ENCODE assay signal across 8 mouse cellular contexts in genomic region chr2:33355558-33355957, GRCm38 (mm10). TPM values are rescaled to one million over a fixed set of nuclear protein-coding genes. Genes with fewer than 3 reads are reported as not detected.
DNase-seq lines count a peak whose midpoint lies in the region; ATAC-seq lines count a peak whose summit lies in the region.
"Had no signal": no experiment of that assay in that cellular context is flagged by ENCODE, and none has a peak within 500 bp of the region (broad histone marks: within the 10 kb centered on the region; RNA-seq: fewer than 3 reads in every experiment).

No protein-coding gene starts in this region.

- 98% methylated on average over 6 of the region's 6 CpGs for WGBS in midbrain, embryonic 11.5 days
- WGBS in midbrain, embryonic 10.5 days: 92% methylated on average over 6 of the region's 6 CpGs
- WGBS in midbrain, embryonic 14.5 days: 81% methylated on average over 6 of the region's 6 CpGs

- no peak for ATAC-seq in midbrain, embryonic 11.5 days (ENCODE audit: low FRiP score)
- no peak for ATAC-seq in midbrain, embryonic 14.5 days (ENCODE audit: low FRiP score, low TSS enrichment)
- ATAC-seq in megakaryocyte progenitor cell, adult 5-6 weeks (replicated peaks; ENCODE audit: poor library complexity): no peak

- H3K4me3 ChIP-seq in midbrain, embryonic 11.5 days (ENCODE audit: low read depth, low read length): no peak overlapping the region
- H3K4me3 ChIP-seq in midbrain, embryonic 10.5 days: no peak overlapping the region
- no peak overlapping the region for H3K4me3 ChIP-seq in midbrain, embryonic 14.5 days (replicated peaks; ENCODE audit: low read depth, low read length)
- H3K4me3 ChIP-seq: liver, embryonic 15.5 days had no signal

- H3K4me1 ChIP-seq in midbrain, embryonic 11.5 days (ENCODE audit: control insufficient read depth, insufficient read depth, low read length): no peaks in the 10 kb centered on the region
- peaks cover 23% of the 10 kb centered on the region for H3K4me1 ChIP-seq in midbrain, embryonic 10.5 days
- no peaks in the 10 kb centered on the region for H3K4me1 ChIP-seq in midbrain, embryonic 14.5 days (ENCODE audit: control insufficient read depth, insufficient read depth, low read length)

- no peak overlapping the region for H3K9ac ChIP-seq in midbrain, embryonic 11.5 days (ENCODE audit: low read length)
- H3K9ac ChIP-seq in midbrain, embryonic 14.5 days (replicated peaks; ENCODE audit: low read length): no peak overlapping the region
- H3K9ac ChIP-seq: liver, embryonic 15.5 days had no signal

- DNase-seq in midbrain, embryonic 11.5 days (ENCODE audit: low spot score, missing footprints): peak; percentile 54
- DNase-seq in midbrain, embryonic 10.5 days (ENCODE audit: low spot score): no peak
- DNase-seq in cerebellum, adult 9-11 months: peak; percentile 91
- peak; percentile 31 to 69 for DNase-seq in gastrocnemius, postnatal 4 days (ENCODE audit: low spot score in 2 of 2)
- DNase-seq in midbrain, embryonic 14.5 days: peak; percentile 76
- no peak for DNase-seq in B cell, adult 2 months

- H3K36me3 ChIP-seq in midbrain, embryonic 11.5 days (ENCODE audit: control insufficient read depth, insufficient read depth, low read length): no peaks in the 10 kb centered on the region
- H3K36me3 ChIP-seq in midbrain, embryonic 10.5 days: peaks cover 12% of the 10 kb centered on the region
- no peaks in the 10 kb centered on the region for H3K36me3 ChIP-seq in midbrain, embryonic 14.5 days (ENCODE audit: control insufficient read depth, insufficient read depth, low read length)
- H3K36me3 ChIP-seq: liver, embryonic 15.5 days had no signal

- H3K27ac ChIP-seq in midbrain, embryonic 11.5 days (ENCODE audit: low read depth, low read length): no peak overlapping the region
- H3K27ac ChIP-seq in midbrain, embryonic 10.5 days (replicated peaks): no peak overlapping the region
- no peak overlapping the region for H3K27ac ChIP-seq in midbrain, embryonic 14.5 days (replicated peaks; ENCODE audit: low read depth, low read length)
- H3K27ac ChIP-seq: liver, embryonic 15.5 days had no signal

- no peak overlapping the region for H3K4me2 ChIP-seq in midbrain, embryonic 11.5 days
- no peak overlapping the region for H3K4me2 ChIP-seq in midbrain, embryonic 14.5 days (ENCODE audit: low read length)
- H3K4me2 ChIP-seq: liver, embryonic 15.5 days had no signal

- H3K27me3 ChIP-seq in midbrain, embryonic 11.5 days (ENCODE audit: control insufficient read depth, insufficient read depth, low read length): no peaks in the 10 kb centered on the region
- no peaks in the 10 kb centered on the region for H3K27me3 ChIP-seq in midbrain, embryonic 10.5 days (ENCODE audit: low read depth, poor library complexity, severe bottlenecking)
- no peaks in the 10 kb centered on the region for H3K27me3 ChIP-seq in midbrain, embryonic 14.5 days (ENCODE audit: control insufficient read depth, insufficient read depth, low read length)
- H3K27me3 ChIP-seq: liver, embryonic 15.5 days had no signal

- H3K9me3 ChIP-seq in midbrain, embryonic 11.5 days (ENCODE audit: control insufficient read depth, low read length): no peaks in the 10 kb centered on the region
- H3K9me3 ChIP-seq in midbrain, embryonic 10.5 days (replicated peaks): no peaks in the 10 kb centered on the region
- H3K9me3 ChIP-seq in midbrain, embryonic 14.5 days (ENCODE audit: control insufficient read depth, low read length): no peaks in the 10 kb centered on the region
- H3K9me3 ChIP-seq: liver, embryonic 15.5 days had no signal

RNA-seq across cellular contexts. Expression of gene Ralgps1, which starts 15.7 kb away (rescaled TPM):
- polyA plus RNA-seq in midbrain, embryonic 11.5 days (2014; fragmentation: Nextera tagmentation; extraction: Ambion mirVana): 13.5 and 13.8 TPM in 2 replicates
- polyA plus RNA-seq in midbrain, embryonic 10.5 days (2016; fragmentation: Nextera tagmentation; extraction: Ambion mirVana): 6.9 and 11.4 TPM in 2 replicates
- total RNA-seq in gastrocnemius, postnatal 4 days (2021): 1 to 10 TPM; 5.5 to 5.8 TPM
- polyA plus RNA-seq in midbrain, embryonic 14.5 days (2014; fragmentation: Nextera tagmentation; extraction: Ambion mirVana): 41.1 and 58.8 TPM in 2 replicates
- total RNA-seq in megakaryocyte progenitor cell, adult 5-6 weeks (2015): 1.7 and 2.4 TPM in 2 replicates
- 0.42 and 0.68 TPM in 2 replicates for total RNA-seq in megakaryocyte progenitor cell, adult 5-6 weeks (2017)

Comparison
In these comparisons a context has a peak if more than half of its experiments do, and no peak if none do; other contexts are left out.
1. DNase-seq: peak in midbrain, embryonic 11.5 days (single experiment), cerebellum, adult 9-11 months (single experiment), gastrocnemius, postnatal 4 days (2 of 2) and midbrain, embryonic 14.5 days (single experiment); none in midbrain, embryonic 10.5 days (single experiment) and B cell, adult 2 months (0 of 2).